Mouse (Mus musculus): Measurements from ENCODE around the gene Satb2. TPM values are rescaled to one million over a fixed set of nuclear protein-coding genes. Genes with fewer than 3 reads are reported as not detected.

Gene Satb2
- polyA plus RNA-seq, 1 experiment from 2014 or later: 14.4 TPM

GRCm38 (mm10) chr1:56972950-56973592, 5.4 kb downstream of the Satb2 start:
- Histone ChIP-seq H3K27me3 (peaks cover 56% of the 10 kb centered on the region), H3K4me3 (replicated peaks) (peak overlapping the region; percentile 70), H3K4me1 (peaks cover 43% of the 10 kb centered on the region), H3K9me3 (replicated peaks) (no peaks in the 10 kb centered on the region), H3K4me2 (replicated peaks) (peak overlapping the region; percentile 94), H3K36me3 (no peaks in the 10 kb centered on the region), H3K9ac (peak overlapping the region; percentile 87), H3K27ac (replicated peaks) (peak overlapping the region; percentile 93)
- peak; percentile 8; the same call in 1 of the 2 replicates for ATAC-seq (ENCODE audit: insufficient number of reproducible peaks, low FRiP score, low TSS enrichment, low read depth)
- under 1% methylated on average over 47 of the region's 47 CpGs for WGBS

- under 1% methylated on average over 81 of the region's 83 CpGs for WGBS
- peaks cover 56% of the 10 kb centered on the region for H3K27me3 ChIP-seq
- peak; percentile 74 for ATAC-seq (ENCODE audit: insufficient number of reproducible peaks, low FRiP score, low TSS enrichment, low read depth)
- H3K4me1 ChIP-seq: peaks cover 36% of the 10 kb centered on the region
- H3K36me3 ChIP-seq: no peaks in the 10 kb centered on the region
- peak overlapping the region; percentile 70 for H3K4me3 ChIP-seq (replicated peaks)
- H3K9ac ChIP-seq: peak overlapping the region; percentile 87
- peak overlapping the region; percentile 94 for H3K4me2 ChIP-seq (replicated peaks)
- peak overlapping the region; percentile 93 for H3K27ac ChIP-seq (replicated peaks)
- H3K9me3 ChIP-seq (replicated peaks): no peaks in the 10 kb centered on the region
Measured at GRCm38 (mm10) chr1:56972251-56972949, 6.0 kb downstream of the Satb2 start.

GRCm38 (mm10) chr1:56971942-56972250, 6.6 kb downstream of the Satb2 start:
- Histone ChIP-seq H3K4me1 (peaks cover 31% of the 10 kb centered on the region), H3K9ac (peak overlapping the region; percentile 87), H3K27me3 (peaks cover 51% of the 10 kb centered on the region)

GRCm38 (mm10) chr1:56971441-56971861, 7.0 kb downstream of the Satb2 start:
- Histone ChIP-seq H3K4me2 (replicated peaks) (peak overlapping the region; percentile 94), H3K9me3 (replicated peaks) (no peaks in the 10 kb centered on the region), H3K36me3 (no peaks in the 10 kb centered on the region), H3K4me3 (replicated peaks) (peak overlapping the region; percentile 70), H3K9ac (peak overlapping the region; percentile 87), H3K27me3 (peaks cover 47% of the 10 kb centered on the region), H3K4me1 (peaks cover 27% of the 10 kb centered on the region), H3K27ac (replicated peaks) (peak overlapping the region; percentile 93)
- ATAC-seq (ENCODE audit: insufficient number of reproducible peaks, low FRiP score, low TSS enrichment, low read depth): peak; percentile 21
- WGBS: under 1% methylated on average over 29 of the region's 29 CpGs

More at GRCm38 (mm10) chr1:56971942-56972250, 6.6 kb downstream of the Satb2 start:
- Histone ChIP-seq H3K9me3 (replicated peaks) (no peaks in the 10 kb centered on the region), H3K36me3 (no peaks in the 10 kb centered on the region), H3K27ac (replicated peaks) (peak overlapping the region; percentile 93), H3K4me3 (replicated peaks) (peak overlapping the region; percentile 70), H3K4me2 (replicated peaks) (peak overlapping the region; percentile 94)
- peak; percentile 71 for ATAC-seq (ENCODE audit: insufficient number of reproducible peaks, low FRiP score, low TSS enrichment, low read depth)
- WGBS: under 1% methylated on average over 23 of the region's 23 CpGs

GRCm38 (mm10) chr1:56970740-56971141, 7.7 kb downstream of the Satb2 start:
- no peaks in the 10 kb centered on the region for H3K9me3 ChIP-seq (replicated peaks)
- no peak for ATAC-seq (ENCODE audit: insufficient number of reproducible peaks, low FRiP score, low TSS enrichment, low read depth)
- no peaks in the 10 kb centered on the region for H3K36me3 ChIP-seq
- peaks cover 44% of the 10 kb centered on the region for H3K27me3 ChIP-seq
- H3K4me3 ChIP-seq (replicated peaks): peak overlapping the region; percentile 70
- peak overlapping the region; percentile 94 for H3K4me2 ChIP-seq (replicated peaks)
- peak overlapping the region; percentile 93 for H3K27ac ChIP-seq (replicated peaks)
- H3K4me1 ChIP-seq: peaks cover 23% of the 10 kb centered on the region
- H3K9ac ChIP-seq: peak overlapping the region; percentile 39; the same call in 1 of the 2 replicates
- 1% methylated on average over 27 of the region's 27 CpGs for WGBS

GRCm38 (mm10) chr1:56969364-56970360, 8.8 kb downstream of the Satb2 start:
- Histone ChIP-seq H3K36me3 (no peaks in the 10 kb centered on the region), H3K4me1 (peaks cover 23% of the 10 kb centered on the region), H3K4me3 (replicated peaks) (peak overlapping the region; percentile 70), H3K27ac (replicated peaks) (peak overlapping the region; percentile 93), H3K27me3 (peaks cover 38% of the 10 kb centered on the region), H3K9ac (peak overlapping the region; percentile 10; the same call in 1 of the 2 replicates), H3K9me3 (replicated peaks) (no peaks in the 10 kb centered on the region), H3K4me2 (replicated peaks) (peak overlapping the region; percentile 94)
- 2% methylated on average over 47 of the region's 47 CpGs for WGBS
- no peak for ATAC-seq (ENCODE audit: insufficient number of reproducible peaks, low FRiP score, low TSS enrichment, low read depth)

- peaks cover 16% of the 10 kb centered on the region for H3K4me1 ChIP-seq
- H3K36me3 ChIP-seq: no peaks in the 10 kb centered on the region
- no peaks in the 10 kb centered on the region for H3K9me3 ChIP-seq (replicated peaks)
- no peak for ATAC-seq (ENCODE audit: insufficient number of reproducible peaks, low FRiP score, low TSS enrichment, low read depth)
- peak overlapping the region; percentile 17; the same call in 1 of the 2 replicates for H3K4me2 ChIP-seq (replicated peaks)
- peak overlapping the region; percentile 49; the same call in 1 of the 2 replicates for H3K27ac ChIP-seq (replicated peaks)
- H3K9ac ChIP-seq: no peak overlapping the region
- peak overlapping the region; percentile 17; the same call in 1 of the 2 replicates for H3K4me3 ChIP-seq (replicated peaks)
- 55% methylated on average over 3 of the region's 3 CpGs for WGBS
- H3K27me3 ChIP-seq: peaks cover 33% of the 10 kb centered on the region
Measured at GRCm38 (mm10) chr1:56965879-56966579, 12.4 kb downstream of the Satb2 start.

- H3K36me3 ChIP-seq: no peaks in the 10 kb centered on the region
- WGBS: 73% methylated on average over 7 of the region's 7 CpGs
- no peak overlapping the region for H3K9ac ChIP-seq
- peak overlapping the region; percentile 4; the same call in 1 of the 2 replicates for H3K4me3 ChIP-seq (replicated peaks)
- H3K27ac ChIP-seq (replicated peaks): no peak overlapping the region
- H3K4me2 ChIP-seq (replicated peaks): no peak overlapping the region
- H3K9me3 ChIP-seq (replicated peaks): no peaks in the 10 kb centered on the region
- no peak for ATAC-seq (ENCODE audit: insufficient number of reproducible peaks, low FRiP score, low TSS enrichment, low read depth)
- peaks cover 2% of the 10 kb centered on the region for H3K4me1 ChIP-seq
- H3K27me3 ChIP-seq: peaks cover 18% of the 10 kb centered on the region
Measured at GRCm38 (mm10) chr1:56964493-56964892, 14.0 kb downstream of the Satb2 start.

GRCm38 (mm10) chr1:56963291-56963690, 15.2 kb downstream of the Satb2 start:
- Histone ChIP-seq H3K36me3 (no peaks in the 10 kb centered on the region), H3K4me1 (no peaks in the 10 kb centered on the region), H3K27ac (replicated peaks) (no peak overlapping the region), H3K9me3 (replicated peaks) (no peaks in the 10 kb centered on the region), H3K27me3 (peaks cover 10% of the 10 kb centered on the region; the same call in 1 of the 2 replicates), H3K4me3 (replicated peaks) (no peak overlapping the region), H3K4me2 (replicated peaks) (no peak overlapping the region), H3K9ac (no peak overlapping the region)
- WGBS: 63% methylated on average over 4 of the region's 4 CpGs
- ATAC-seq (ENCODE audit: insufficient number of reproducible peaks, low FRiP score, low TSS enrichment, low read depth): no peak

- H3K27me3 ChIP-seq: no peaks in the 10 kb centered on the region
- 81% methylated on average over 5 of the region's 5 CpGs for WGBS
- H3K4me2 ChIP-seq (replicated peaks): no peak overlapping the region
- no peak overlapping the region for H3K4me3 ChIP-seq (replicated peaks)
- no peaks in the 10 kb centered on the region for H3K9me3 ChIP-seq (replicated peaks)
- no peak overlapping the region for H3K9ac ChIP-seq
- no peaks in the 10 kb centered on the region for H3K36me3 ChIP-seq
- peaks cover 13% of the 10 kb centered on the region; the same call in 1 of the 2 replicates for H3K4me1 ChIP-seq
- no peak overlapping the region for H3K27ac ChIP-seq (replicated peaks)
- ATAC-seq (ENCODE audit: insufficient number of reproducible peaks, low FRiP score, low TSS enrichment, low read depth): no peak
Measured at GRCm38 (mm10) chr1:56958996-56959395, 19.5 kb downstream of the Satb2 start.
